Mouse (Mus musculus) lung, postnatal 0 days (tissue): Measurements from ENCODE around the gene Trim2. TPM values are rescaled to one million over a fixed set of nuclear protein-coding genes. Genes with fewer than 3 reads are reported as not detected.

Experiments used
- ATAC-seq: fragments of 200-750 bp; cut with Nextera tagmentation; 2 replicates; pipeline ENCODE4 v1.8.0; 2017; ENCODE audit warnings: moderate library complexity
- DNase-seq: peaks from one replicate; pipeline ENCODE4 v3.0.0-alpha.2; 2016; ENCODE audit warnings: low spot score
- H3K27ac ChIP-seq: fragments of 300-500 bp; sonication (generic); 2 replicates; pipeline ENCODE4 v1.5.1; 2014; ENCODE audit warnings: antibody characterized with exemption, mild to moderate bottlenecking, low read length, mixed read lengths
- H3K27me3 ChIP-seq: fragments of 300-500 bp; sonication (generic); replicated peaks from 2 replicates; pipeline ENCODE4 v1.6.1; 2014; ENCODE audit warnings: low read length, mixed read lengths; ENCODE audit not compliant: insufficient read depth
- H3K36me3 ChIP-seq: fragments of 300-500 bp; sonication (generic); 2 replicates; pipeline ENCODE4 v1.6.1; 2014; ENCODE audit warnings: low read length, mixed read lengths; ENCODE audit not compliant: insufficient read depth
- H3K4me1 ChIP-seq: fragments of 300-500 bp; sonication (generic); 2 replicates; pipeline ENCODE4 v1.6.1; 2014; ENCODE audit warnings: antibody characterized with exemption, low read depth, low read length, mixed read lengths; ENCODE audit not compliant: insufficient read depth
- H3K4me2 ChIP-seq: fragments of 300-500 bp; sonication (generic); replicated peaks from 2 replicates; pipeline ENCODE4 v1.6.1; 2014; ENCODE audit warnings: low read depth, mild to moderate bottlenecking, low read length, moderate library complexity, mixed read lengths
- H3K4me3 ChIP-seq: fragments of 300-500 bp; sonication (generic); 2 replicates; pipeline ENCODE4 v1.5.1; 2014; ENCODE audit warnings: low read depth, low read length
- H3K9ac ChIP-seq: fragments of 300-500 bp; sonication (generic); replicated peaks from 2 replicates; pipeline ENCODE4 v1.6.1; 2014; ENCODE audit warnings: low read depth, mild to moderate bottlenecking
- H3K9me3 ChIP-seq: fragments of 300-500 bp; sonication (generic); 2 replicates; pipeline ENCODE4 v1.6.1; 2016; ENCODE audit warnings: low read length, mixed read lengths
- CTCF ChIP-seq: IDR thresholded peaks from 2 replicates; pipeline ENCODE4 v1.5.1; 2016; ENCODE audit warnings: antibody characterized with exemption, mild to moderate bottlenecking
- EP300 ChIP-seq: IDR thresholded peaks from 2 replicates; pipeline ENCODE4 v1.6.1; 2016; ENCODE audit warnings: antibody characterized with exemption, mild to moderate bottlenecking, control low read depth
- WGBS: fragments of 180-500 bp; shearing (Covaris S2); extraction: QIAGEN DNeasy Blood & Tissue Kit; methylation state at CpG from one replicate; pipeline ENCODE4 v1.1.7; 2014; 5-methylcytosine and 5-hydroxymethylcytosine counted together
- polyA plus RNA-seq: library from polyadenylated mRNA; unstranded; fragments of >200 nt; fragmentation: Nextera tagmentation; extraction: Ambion mirVana; gene quantifications from 2 replicates; pipeline ENCODE4 v1.2.1, GENCODE M21; 2015

The Trim2 gene
- polyA plus RNA-seq, 1 experiment from 2014 or later: 18.7 TPM

GRCm38 (mm10) chr3:84304339-84305009 lies 2.2 kb downstream of the Trim2 start:
- H3K4me1 ChIP-seq: peaks cover 7% of the 10 kb centered on the region; the same call in 1 of the 2 replicates
- 1% methylated on average over 32 of the region's 32 CpGs for WGBS
- DNase-seq (peak; percentile 86), ATAC-seq (peak; percentile 70)
- H3K9me3 ChIP-seq: no peaks in the 10 kb centered on the region
- peak overlapping the region; percentile 34 for H3K4me3 ChIP-seq
- no peak overlapping the region for H3K27ac ChIP-seq
- peak overlapping the region; percentile 52 for H3K4me2 ChIP-seq
- TF ChIP-seq CTCF (peak; percentile 66), EP300 (no peak)
- no peak overlapping the region for H3K9ac ChIP-seq
- H3K36me3 ChIP-seq: no peaks in the 10 kb centered on the region
- H3K27me3 ChIP-seq: 0 out of 2 replicates have a peak, but pooled peaks cover 5% of the 10 kb centered on the region

GRCm38 (mm10) chr3:84303395-84303949 lies 3.2 kb downstream of the Trim2 start:
- no peaks in the 10 kb centered on the region for H3K36me3 ChIP-seq
- ATAC-seq (no peak), DNase-seq (no peak)
- no peak overlapping the region for H3K4me3 ChIP-seq
- H3K4me2 ChIP-seq: no peak overlapping the region
- 0 out of 2 replicates have a peak, but pooled peaks cover 5% of the 10 kb centered on the region for H3K27me3 ChIP-seq
- no peak overlapping the region for H3K9ac ChIP-seq
- H3K27ac ChIP-seq: no peak overlapping the region
- 88% methylated on average over 8 of the region's 8 CpGs for WGBS
- H3K9me3 ChIP-seq: no peaks in the 10 kb centered on the region
- H3K4me1 ChIP-seq: peaks cover 7% of the 10 kb centered on the region; the same call in 1 of the 2 replicates
- TF ChIP-seq CTCF: no peak

GRCm38 (mm10) chr3:84302273-84302672 lies 4.4 kb downstream of the Trim2 start:
- Histone ChIP-seq H3K9me3 (no peaks in the 10 kb centered on the region), H3K27me3 (0 out of 2 replicates have a peak, but pooled peaks cover 5% of the 10 kb centered on the region), H3K4me2 (no peak overlapping the region), H3K36me3 (no peaks in the 10 kb centered on the region), H3K27ac (no peak overlapping the region), H3K9ac (no peak overlapping the region), H3K4me3 (no peak overlapping the region), H3K4me1 (peaks cover 7% of the 10 kb centered on the region; the same call in 1 of the 2 replicates)
- ATAC-seq (no peak), DNase-seq (peak; percentile 45)
- TF ChIP-seq EP300: no peak
- TF ChIP-seq CTCF: peak; percentile 72
- 22% methylated on average over 4 of the region's 4 CpGs for WGBS

GRCm38 (mm10) chr3:84301674-84302073 lies 5.0 kb downstream of the Trim2 start:
- ATAC-seq (no peak), DNase-seq (no peak)
- TF ChIP-seq CTCF (no peak), EP300 (no peak)
- Histone ChIP-seq H3K9me3 (no peaks in the 10 kb centered on the region), H3K27me3 (0 out of 2 replicates have a peak, but pooled peaks cover 5% of the 10 kb centered on the region), H3K4me3 (no peak overlapping the region), H3K36me3 (no peaks in the 10 kb centered on the region), H3K9ac (no peak overlapping the region), H3K27ac (no peak overlapping the region), H3K4me2 (no peak overlapping the region), H3K4me1 (peaks cover 7% of the 10 kb centered on the region; the same call in 1 of the 2 replicates)
- WGBS: 75% methylated on average over 4 of the region's 4 CpGs

GRCm38 (mm10) chr3:84298186-84298585 lies 8.5 kb downstream of the Trim2 start:
- H3K4me3 ChIP-seq: no peak overlapping the region
- no peaks in the 10 kb centered on the region for H3K4me1 ChIP-seq
- ATAC-seq (no peak), DNase-seq (no peak)
- H3K4me2 ChIP-seq: no peak overlapping the region
- H3K36me3 ChIP-seq: no peaks in the 10 kb centered on the region
- H3K9me3 ChIP-seq: no peaks in the 10 kb centered on the region
- no peak overlapping the region for H3K9ac ChIP-seq
- TF ChIP-seq CTCF (no peak), EP300 (no peak)
- 31% methylated on average over 3 of the region's 3 CpGs for WGBS
- H3K27me3 ChIP-seq: no peaks in the 10 kb centered on the region
- H3K27ac ChIP-seq: no peak overlapping the region

- no peaks in the 10 kb centered on the region for H3K27me3 ChIP-seq
- H3K36me3 ChIP-seq: no peaks in the 10 kb centered on the region
- 44% methylated on average over 2 of the region's 2 CpGs for WGBS
- no peak overlapping the region for H3K9ac ChIP-seq
- H3K4me1 ChIP-seq: no peaks in the 10 kb centered on the region
- ATAC-seq (no peak), DNase-seq (no peak)
- H3K9me3 ChIP-seq: no peaks in the 10 kb centered on the region
- no peak overlapping the region for H3K27ac ChIP-seq
- no peak for TF ChIP-seq CTCF
- no peak for TF ChIP-seq EP300
- no peak overlapping the region for H3K4me3 ChIP-seq
- no peak overlapping the region for H3K4me2 ChIP-seq
These were observed 10.0 kb downstream of the Trim2 start for GRCm38 (mm10) chr3:84296676-84297075.
